Mouse (Mus musculus): ENCODE data around the gene Crybb3. TPM values are rescaled to one million over a fixed set of nuclear protein-coding genes. Genes with fewer than 3 reads are reported as not detected.

Gene Crybb3
- total and polyA plus RNA-seq, 3 experiments, result not detected

GRCm38 (mm10) chr5:113105481-113105880, 24.1 kb upstream of the Crybb3 start:
- H3K27ac ChIP-seq (ENCODE audit: insufficient read depth, low read depth), result no peak overlapping the region
- no peaks in the 10 kb centered on the region for H3K79me2 ChIP-seq (replicated peaks; ENCODE audit: control insufficient read depth, extremely low read depth, insufficient read depth, poor library complexity, severe bottlenecking)
- in situ Hi-C loops (cut with MboI; ENCODE audit: low pct_ligation_motif_present, low pct_unique_long_range_greater_than_20kb, low sequenced_read_pairs), result loop anchor here (5.0 kb wide), 1 partner anchor 62 kb away; no protein-coding TSS in a partner anchor
- TF ChIP-seq POLR2A (IDR thresholded peaks at IDR 0.05; ENCODE audit: low read depth, low read length), result no peak
- TF ChIP-seq CHD2 (IDR thresholded peaks at IDR 0.05; ENCODE audit: low read length), result no peak
- no peak for TF ChIP-seq SIN3A (IDR thresholded peaks at IDR 0.05; ENCODE audit: low read length)
- no peak for TF ChIP-seq EP300 (IDR thresholded peaks at IDR 0.05; ENCODE audit: low read length)
- no peak for TF ChIP-seq GABPA (IDR thresholded peaks at IDR 0.05; ENCODE audit: insufficient replicate concordance, low read depth, low read length)
- TF ChIP-seq RAD21 (IDR thresholded peaks at IDR 0.05; ENCODE audit: low read depth, low read length), result no peak
- TF ChIP-seq CHD1 (IDR thresholded peaks at IDR 0.05; ENCODE audit: low read depth, low read length), result no peak
- no peak for TF ChIP-seq MAZ (IDR thresholded peaks at IDR 0.05; ENCODE audit: low read depth, low read length)
- no peak for TF ChIP-seq CTCF (conservative IDR thresholded peaks at IDR 0.05 in 1 of 2, IDR thresholded peaks at IDR 0.05 in 1 of 2; ENCODE audit: low read depth in 2 of 2, low read length in 2 of 2)
- peaks cover 3% of the 10 kb centered on the region for H3K9me3 ChIP-seq (replicated peaks; ENCODE audit: low read length)
- no peak for DNase-seq (ENCODE audit: extremely low read depth)
- no peak overlapping the region for H3K4me2 ChIP-seq (ENCODE audit: insufficient read depth, low read depth, poor library complexity, severe bottlenecking)
- H3K9ac ChIP-seq (ENCODE audit: insufficient read depth, low read depth), result no peak overlapping the region
- H3K4me3 ChIP-seq (replicated peaks in 1 of 3; ENCODE audit: low read depth in 2 of 3, low read length in 2 of 3, poor library complexity in 1 of 3), result no peak overlapping the region
- H3K4me1 ChIP-seq (ENCODE audit: control insufficient read depth in 1 of 2, insufficient read depth in 2 of 2), result peaks cover 6 to 35% of the 10 kb centered on the region in 2 experiments; a peak in 3 of 4 replicates
- H3K36me3 ChIP-seq (replicated peaks in 1 of 2; ENCODE audit: control insufficient read depth in 1 of 2, insufficient read depth in 1 of 2, low read length in 1 of 2), result peaks cover 0 to 15% of the 10 kb centered on the region in 2 experiments
- dilution Hi-C loops (cut with MboI; ENCODE audit: extremely low pct_ligation_motif_present, extremely low pct_unique_long_range_greater_than_20kb, low sequenced_read_pairs), result no loop called here
- H3K27me3 ChIP-seq (replicated peaks), result no peaks in the 10 kb centered on the region

- TF ChIP-seq USF1 (IDR thresholded peaks at IDR 0.05; ENCODE audit: low read depth, low read length) (no peak), ZKSCAN1 (IDR thresholded peaks at IDR 0.05; ENCODE audit: borderline replicate concordance, low read depth, low read length) (no peak), JUN (IDR thresholded peaks at IDR 0.05; ENCODE audit: insufficient read depth, low read depth, low read length) (no peak), POLR2AphosphoS2 (IDR thresholded peaks at IDR 0.05; ENCODE audit: low read depth, low read length) (no peak), MAFK (IDR thresholded peaks at IDR 0.05; ENCODE audit: insufficient replicate concordance, low read length) (0 out of 2 replicates have a peak, but pooled peaks have one; percentile 17), UBTF (IDR thresholded peaks at IDR 0.05; ENCODE audit: low read depth, low read length) (no peak), RAD21 (IDR thresholded peaks at IDR 0.05; ENCODE audit: low read depth, low read length) (no peak)
- no peaks in the 10 kb centered on the region for H3K27me3 ChIP-seq (replicated peaks)
- no peak overlapping the region for H3K9ac ChIP-seq (ENCODE audit: insufficient read depth, low read depth)
- no peak overlapping the region for H3K27ac ChIP-seq (ENCODE audit: insufficient read depth, low read depth)
- H3K9me3 ChIP-seq (replicated peaks; ENCODE audit: low read length), result peaks cover 3% of the 10 kb centered on the region
- in situ Hi-C loops (cut with MboI; ENCODE audit: low pct_ligation_motif_present, low pct_unique_long_range_greater_than_20kb, low sequenced_read_pairs) (loop anchor here (5.0 kb wide), 1 partner anchor 62 kb away; no protein-coding TSS in a partner anchor), dilution Hi-C loops (cut with MboI; ENCODE audit: extremely low pct_ligation_motif_present, extremely low pct_unique_long_range_greater_than_20kb, low sequenced_read_pairs) (no loop called here)
- H3K4me2 ChIP-seq (ENCODE audit: insufficient read depth, low read depth, poor library complexity, severe bottlenecking), result no peak overlapping the region
- peaks cover 0 to 19% of the 10 kb centered on the region in 2 experiments for H3K36me3 ChIP-seq (replicated peaks in 1 of 2; ENCODE audit: control insufficient read depth in 1 of 2, insufficient read depth in 1 of 2, low read length in 1 of 2)
- H3K79me2 ChIP-seq (replicated peaks; ENCODE audit: control insufficient read depth, extremely low read depth, insufficient read depth, poor library complexity, severe bottlenecking), result no peaks in the 10 kb centered on the region
- peaks cover 4 to 31% of the 10 kb centered on the region in 2 experiments; a peak in 3 of 4 replicates for H3K4me1 ChIP-seq (ENCODE audit: control insufficient read depth in 1 of 2, insufficient read depth in 2 of 2)
- no peak for DNase-seq (ENCODE audit: extremely low read depth)
- no peak overlapping the region for H3K4me3 ChIP-seq (replicated peaks in 1 of 3; ENCODE audit: low read depth in 2 of 3, low read length in 2 of 3, poor library complexity in 1 of 3)
Observed at GRCm38 (mm10) chr5:113105035-113105434, 23.7 kb upstream of the Crybb3 start.
